Mouse (Mus musculus) CH12.LX (cell line): ENCODE data around the gene Mindy2. TPM values are rescaled to one million over a fixed set of nuclear protein-coding genes. Genes with fewer than 3 reads are reported as not detected.

ENCODE experiments used
- DNase-seq: peaks from one replicate; pipeline ENCODE4 v3.0.0-alpha.2; 2013; ENCODE audit errors: extremely low read depth
- H3K27ac ChIP-seq: 2 replicates; pipeline ENCODE4 v1.5.1; 2012; ENCODE audit warnings: low read depth, mild to moderate bottlenecking, control low read depth, moderate library complexity; ENCODE audit not compliant: insufficient read depth
- H3K27me3 ChIP-seq: replicated peaks from 2 replicates; pipeline ENCODE3; 2012; ENCODE audit warnings: inconsistent platforms
- H3K36me3 ChIP-seq, 2 experiments: replicated peaks in 1 of 2; 2 replicates each; pipeline versions ENCODE3 to v1.6.1; 2012; ENCODE audit warnings: inconsistent platforms in 1 of 2, low read length in 1 of 2, mild to moderate bottlenecking in 1 of 2, mixed read lengths in 1 of 2, moderate library complexity in 1 of 2; ENCODE audit not compliant: control insufficient read depth in 1 of 2, insufficient read depth in 1 of 2
- H3K4me1 ChIP-seq, 2 experiments: 2 replicates each; pipeline ENCODE4 v1.6.1; 2012; ENCODE audit warnings: inconsistent platforms in 1 of 2, moderate library complexity in 1 of 2; ENCODE audit not compliant: insufficient read depth in 2 of 2, control insufficient read depth in 1 of 2
- H3K4me2 ChIP-seq: 2 replicates; pipeline ENCODE4 v1.6.1; 2012; ENCODE audit warnings: low read depth, mild to moderate bottlenecking, control low read depth; ENCODE audit not compliant: poor library complexity, insufficient read depth, severe bottlenecking
- H3K4me3 ChIP-seq, 3 experiments: fragments of 150-350 bp in 1 of 3; sonication (generic) in 1 of 3; replicated peaks in 1 of 3; 2 replicates each; pipeline versions ENCODE3 to v1.5.1; 2011 to 2012; ENCODE audit warnings: low read depth in 2 of 3, low read length in 2 of 3, mild to moderate bottlenecking in 2 of 3, moderate library complexity in 2 of 3, control low read depth in 1 of 3, improper control_type of control experiment in 1 of 3, inconsistent platforms in 1 of 3, mixed read lengths in 1 of 3; ENCODE audit not compliant: poor library complexity in 1 of 3
- H3K79me2 ChIP-seq: replicated peaks from 2 replicates; pipeline ENCODE4 v1.6.1; 2012; ENCODE audit warnings: mild to moderate bottlenecking, moderate library complexity; ENCODE audit not compliant: control insufficient read depth, poor library complexity, insufficient read depth, severe bottlenecking; ENCODE audit errors: extremely low read depth
- H3K9ac ChIP-seq: 2 replicates; pipeline ENCODE4 v1.6.1; 2012; ENCODE audit warnings: low read depth, mild to moderate bottlenecking, control low read depth, moderate library complexity; ENCODE audit not compliant: insufficient read depth
- H3K9me3 ChIP-seq: replicated peaks from 2 replicates; pipeline ENCODE3; 2012; ENCODE audit warnings: low read length, inconsistent platforms, mixed read lengths
- BHLHE40 ChIP-seq: IDR thresholded peaks from 2 replicates; pipeline ENCODE4 v1.6.1; 2011; ENCODE audit warnings: mild to moderate bottlenecking, low read depth, low read length, improper control_type of control experiment
- CHD1 ChIP-seq: IDR thresholded peaks from 2 replicates; pipeline ENCODE4 v1.6.1; 2012; ENCODE audit warnings: low read depth, low read length, improper control_type of control experiment, inconsistent platforms
- CHD2 ChIP-seq: IDR thresholded peaks from 2 replicates; pipeline ENCODE4 v1.6.1; 2011; ENCODE audit warnings: low read length, improper control_type of control experiment
- CTCF ChIP-seq, 2 experiments: IDR thresholded peaks in 1 of 2; conservative IDR thresholded peaks in 1 of 2; 2 replicates each; pipeline ENCODE4 v1.5.1; 2011 to 2012; ENCODE audit warnings: low read depth in 2 of 2, low read length in 2 of 2, improper control_type of control experiment in 1 of 2, inconsistent platforms in 1 of 2, mild to moderate bottlenecking in 1 of 2, moderate library complexity in 1 of 2
- E2F4 ChIP-seq: IDR thresholded peaks from 2 replicates; pipeline ENCODE4 v1.6.1; 2011; ENCODE audit warnings: low read depth, low read length, improper control_type of control experiment; ENCODE audit not compliant: insufficient replicate concordance
- ELF1 ChIP-seq: IDR thresholded peaks from 2 replicates; pipeline ENCODE4 v1.6.1; 2014; ENCODE audit warnings: low read depth, mild to moderate bottlenecking, inconsistent platforms, low read length, improper control_type of control experiment
- EP300 ChIP-seq: IDR thresholded peaks from 2 replicates; pipeline ENCODE4 v1.6.1; 2011; ENCODE audit warnings: low read length, improper control_type of control experiment
- ETS1 ChIP-seq: conservative IDR thresholded peaks from 2 replicates; pipeline ENCODE4 v1.6.1; 2012; ENCODE audit warnings: low read depth, mild to moderate bottlenecking, inconsistent platforms, low read length, improper control_type of control experiment, moderate library complexity
- GABPA ChIP-seq: IDR thresholded peaks from 2 replicates; pipeline ENCODE4 v1.6.1; 2012; ENCODE audit warnings: low read depth, low read length, improper control_type of control experiment, inconsistent platforms; ENCODE audit not compliant: insufficient replicate concordance
- HCFC1 ChIP-seq: IDR thresholded peaks from 2 replicates; pipeline ENCODE4 v1.6.1; 2012; ENCODE audit warnings: low read depth, mild to moderate bottlenecking, inconsistent platforms, low read length, improper control_type of control experiment
- IRF4 ChIP-seq: IDR thresholded peaks from 2 replicates; pipeline ENCODE4 v1.6.1; 2014; ENCODE audit warnings: low read depth, mild to moderate bottlenecking, inconsistent platforms, low read length, improper control_type of control experiment
- JUN ChIP-seq: IDR thresholded peaks from 2 replicates; pipeline ENCODE4 v1.6.1; 2011; ENCODE audit warnings: low read depth, mild to moderate bottlenecking, low read length, improper control_type of control experiment, moderate library complexity; ENCODE audit not compliant: insufficient read depth
- JUND ChIP-seq: conservative IDR thresholded peaks from 2 replicates; pipeline ENCODE4 v1.6.1; 2011; ENCODE audit warnings: low read depth, low read length, improper control_type of control experiment
- KAT2A ChIP-seq: IDR thresholded peaks from 2 replicates; pipeline ENCODE4 v1.6.1; 2012; ENCODE audit warnings: low read length, improper control_type of control experiment, inconsistent platforms; ENCODE audit not compliant: insufficient replicate concordance
- MAFK ChIP-seq: IDR thresholded peaks from 2 replicates; pipeline ENCODE4 v1.6.1; 2011; ENCODE audit warnings: low read length, improper control_type of control experiment; ENCODE audit not compliant: insufficient replicate concordance
- MAX ChIP-seq: IDR thresholded peaks from 2 replicates; pipeline ENCODE4 v1.6.1; 2011; ENCODE audit warnings: low read length, improper control_type of control experiment
- MAZ ChIP-seq: IDR thresholded peaks from 2 replicates; pipeline ENCODE4 v1.6.1; 2012; ENCODE audit warnings: low read depth, mild to moderate bottlenecking, inconsistent platforms, low read length, improper control_type of control experiment, moderate library complexity
- MEF2A ChIP-seq: IDR thresholded peaks from 2 replicates; pipeline ENCODE4 v1.6.1; 2014; ENCODE audit warnings: low read depth, mild to moderate bottlenecking, inconsistent platforms, low read length, improper control_type of control experiment, borderline replicate concordance
- MXI1 ChIP-seq: IDR thresholded peaks from 2 replicates; pipeline ENCODE4 v1.6.1; 2011; ENCODE audit warnings: mild to moderate bottlenecking, low read depth, low read length, improper control_type of control experiment
- MYC ChIP-seq: IDR thresholded peaks from 2 replicates; pipeline ENCODE4 v1.6.1; 2011; ENCODE audit warnings: low read depth, mild to moderate bottlenecking, improper control_type of control experiment, low read length
- NELFE ChIP-seq: IDR thresholded peaks from 2 replicates; pipeline ENCODE4 v1.6.1; 2011; ENCODE audit warnings: low read depth, low read length, improper control_type of control experiment
- NRF1 ChIP-seq: IDR thresholded peaks from 2 replicates; pipeline ENCODE4 v1.6.1; 2014; ENCODE audit warnings: low read depth, mild to moderate bottlenecking, inconsistent platforms, low read length, improper control_type of control experiment, moderate library complexity
- PAX5 ChIP-seq: IDR thresholded peaks from 2 replicates; pipeline ENCODE4 v1.6.1; 2012; ENCODE audit warnings: low read length, inconsistent platforms, mixed read lengths
- POLR2A ChIP-seq: IDR thresholded peaks from 2 replicates; pipeline ENCODE4 v1.6.1; 2011; ENCODE audit warnings: low read depth, mild to moderate bottlenecking, improper control_type of control experiment, low read length
- POLR2AphosphoS2 ChIP-seq: IDR thresholded peaks from 2 replicates; pipeline ENCODE4 v1.6.1; 2011; ENCODE audit warnings: low read depth, low read length, improper control_type of control experiment
- RAD21 ChIP-seq: IDR thresholded peaks from 2 replicates; pipeline ENCODE4 v1.6.1; 2011; ENCODE audit warnings: low read depth, mild to moderate bottlenecking, low read length, improper control_type of control experiment, moderate library complexity
- RCOR1 ChIP-seq: conservative IDR thresholded peaks from 2 replicates; pipeline ENCODE4 v1.6.1; 2012; ENCODE audit warnings: low read depth, mild to moderate bottlenecking, inconsistent platforms, low read length, improper control_type of control experiment
- SIN3A ChIP-seq: IDR thresholded peaks from 2 replicates; pipeline ENCODE4 v1.6.1; 2012; ENCODE audit warnings: low read length, improper control_type of control experiment, inconsistent platforms
- SMC3 ChIP-seq: IDR thresholded peaks from 2 replicates; pipeline ENCODE4 v1.6.1; 2011; ENCODE audit warnings: low read depth, low read length, improper control_type of control experiment
- TBP ChIP-seq: conservative IDR thresholded peaks from 2 replicates; pipeline ENCODE4 v1.6.1; 2011; ENCODE audit warnings: low read depth, low read length, improper control_type of control experiment
- TCF12 ChIP-seq: IDR thresholded peaks from 2 replicates; pipeline ENCODE4 v1.6.1; 2014; ENCODE audit warnings: low read depth, mild to moderate bottlenecking, inconsistent platforms, low read length, improper control_type of control experiment
- UBTF ChIP-seq: IDR thresholded peaks from 2 replicates; pipeline ENCODE4 v1.6.1; 2012; ENCODE audit warnings: low read depth, mild to moderate bottlenecking, inconsistent platforms, low read length, improper control_type of control experiment, moderate library complexity
- USF1 ChIP-seq: IDR thresholded peaks from 2 replicates; pipeline ENCODE4 v1.6.1; 2014; ENCODE audit warnings: low read depth, mild to moderate bottlenecking, inconsistent platforms, low read length, improper control_type of control experiment
- USF2 ChIP-seq: conservative IDR thresholded peaks from 2 replicates; pipeline ENCODE4 v1.6.1; 2011; ENCODE audit warnings: low read depth, low read length, improper control_type of control experiment
- ZC3H11A ChIP-seq: IDR thresholded peaks from 2 replicates; pipeline ENCODE4 v1.6.1; 2012; ENCODE audit warnings: low read depth, mild to moderate bottlenecking, inconsistent platforms, low read length, improper control_type of control experiment
- ZKSCAN1 ChIP-seq: IDR thresholded peaks from 2 replicates; pipeline ENCODE4 v1.6.1; 2012; ENCODE audit warnings: low read depth, inconsistent platforms, low read length, improper control_type of control experiment, borderline replicate concordance
- ZMIZ1 ChIP-seq: IDR thresholded peaks from 2 replicates; pipeline ENCODE4 v1.6.1; 2012; ENCODE audit warnings: low read depth, mild to moderate bottlenecking, inconsistent platforms, low read length, improper control_type of control experiment
- ZNF384 ChIP-seq: IDR thresholded peaks from 2 replicates; pipeline ENCODE4 v1.6.1; 2012; ENCODE audit warnings: low read depth, low read length, improper control_type of control experiment, inconsistent platforms
- dilution Hi-C: fragments of 300-500 bp; cut with MboI; formaldehyde crosslinking; loops from 2 replicates; pipeline ENCODE4 v1.14.3; 2020; ENCODE audit warnings: low sequenced_read_pairs; ENCODE audit not compliant: extremely low pct_unique_long_range_greater_than_20kb, extremely low pct_ligation_motif_present
- in situ Hi-C: fragments of 300-500 bp; cut with MboI; formaldehyde crosslinking; loops from 3 replicates; pipeline ENCODE4 v1.14.3; 2019; ENCODE audit warnings: low sequenced_read_pairs, low pct_ligation_motif_present, low pct_unique_long_range_greater_than_20kb, mixed read lengths
- polyA plus RNA-seq: library from polyadenylated mRNA; unstranded; fragments of >175 nt; gene quantifications from 2 replicates; pipeline ENCODE4 v1.2.1, GENCODE M21; 2012; ENCODE audit warnings: low read depth; ENCODE audit not compliant: insufficient read length
- total RNA-seq, 2 experiments: library from RNA; depleted of rRNA; stranded (reverse); fragments of 300-350 nt in 1 of 2; fragments of >200 nt in 1 of 2; gene quantifications; 2 replicates each; pipeline ENCODE4 v1.2.3; 2012 to 2014

Gene Mindy2
- total and polyA plus RNA-seq, 3 experiments: 5.9 to 9.9 (median 7.0) TPM

- in situ Hi-C loops: loop anchor here (5.0 to 10.0 kb wide), 3 partner anchors 79 to 396 kb away; no protein-coding TSS in a partner anchor
- TF ChIP-seq NRF1 (peak; percentile 93), GABPA (no peak), RAD21 (no peak), IRF4 (0 out of 2 replicates have a peak, but pooled peaks have one; percentile 53), MAFK (no peak), MAZ (peak; percentile 74; the same call in 1 of the 2 replicates), ETS1 (no peak), MYC (no peak), PAX5 (no peak), CTCF (conservative IDR thresholded peaks at IDR 0.05 in 1 of 2, IDR thresholded peaks at IDR 0.05 in 1 of 2; ENCODE audit: low read depth in 2 of 2, low read length in 2 of 2) (no peak), EP300 (no peak), POLR2A (peak; percentile 88), MXI1 (no peak; the same call in 1 of the 2 replicates), KAT2A (0 out of 2 replicates have a peak, but pooled peaks have one; percentile 13), POLR2AphosphoS2 (0 out of 2 replicates have a peak, but pooled peaks have one; percentile 46), TBP (no peak), SMC3 (no peak), ELF1 (peak; percentile 86), ZC3H11A (no peak), RCOR1 (peak; percentile 68; the same call in 1 of the 2 replicates), TCF12 (peak; percentile 80), MAX (peak; percentile 90), ZMIZ1 (peak; percentile 85), JUN (no peak), USF1 (peak; percentile 97), JUND (no peak), CHD1 (no peak), HCFC1 (peak; percentile 61), ZKSCAN1 (no peak), E2F4 (peak; percentile 40; the same call in 1 of the 2 replicates), SIN3A (peak; percentile 73; the same call in 1 of the 2 replicates), USF2 (peak; percentile 83), NELFE (peak; percentile 83), UBTF (peak; percentile 89), BHLHE40 (peak; percentile 49; the same call in 1 of the 2 replicates), ZNF384 (no peak), CHD2 (no peak), MEF2A (0 out of 2 replicates have a peak, but pooled peaks have one; percentile 60)
- H3K4me1 ChIP-seq: peaks cover 3 to 15% of the 10 kb centered on the region in 2 experiments; a peak in 3 of 4 replicates
These were observed 21.7 kb upstream of the Mindy2 start, which contains the start of gene Adam10 for GRCm38 (mm10) chr9:70678682-70679131. Gene Adam10 (plus strand): TSS chr9:70678997.

More at GRCm38 (mm10) chr9:70678682-70679131, 21.7 kb upstream of the Mindy2 start, which contains the start of gene Adam10:
- Histone ChIP-seq H3K9me3 (no peaks in the 10 kb centered on the region), H3K4me2 (peak within 1 kb of the TSS; percentile 65), H3K36me3 (no peaks in the 10 kb centered on the region), H3K4me3 (peak within 1 kb of the TSS; percentile 57 to 95 (median 92)), H3K27ac (peak within 1 kb of the TSS; percentile 77), H3K9ac (peak within 1 kb of the TSS; percentile 89), H3K79me2 (peaks cover 33% of the 10 kb centered on the region), H3K27me3 (no peaks in the 10 kb centered on the region)
- dilution Hi-C loops: no loop called here
- peak; percentile 95 for DNase-seq
